Mouse (Mus musculus): ENCODE results near the gene Rad51d. TPM values are rescaled to one million over a fixed set of nuclear protein-coding genes. Genes with fewer than 3 reads are reported as not detected.
"Not testable (repeated sequence)": the region's sequence is repeated elsewhere in the genome, so short reads cannot be mapped to it uniquely, and the experiment has no call there.

The Rad51d gene
- total and polyA plus RNA-seq, 2 experiments from 2014 or later: 8.6 to 14.0 TPM

GRCm38 (mm10) chr11:82838511-82838910 lies 51.9 kb downstream of the Rad51d start:
- no peak overlapping the region for H3K4me3 ChIP-seq (ENCODE audit: low read depth, low read length)
- no peak overlapping the region for H3K27ac ChIP-seq (ENCODE audit: low read depth, low read length)
- no peaks in the 10 kb centered on the region for H3K27me3 ChIP-seq (ENCODE audit: insufficient read depth, low read length)
- no peak for ATAC-seq
- no peaks in the 10 kb centered on the region for H3K4me1 ChIP-seq (ENCODE audit: insufficient read depth)
- H3K9me3 ChIP-seq (ENCODE audit: low read length): no peaks in the 10 kb centered on the region
- H3K4me2 ChIP-seq (ENCODE audit: low read depth): no peak overlapping the region
- DNase-seq: no peak
- no peak for TF ChIP-seq CTCF (IDR thresholded peaks at IDR 0.05; ENCODE audit: low read depth)
- no peak overlapping the region for H3K9ac ChIP-seq
- WGBS: 28% methylated on average over 5 of the region's 5 CpGs
- H3K36me3 ChIP-seq (ENCODE audit: insufficient read depth): no peaks in the 10 kb centered on the region

- no peak for TF ChIP-seq CTCF (IDR thresholded peaks at IDR 0.05; ENCODE audit: low read depth)
- no peak for DNase-seq
- 20% methylated on average over 7 of the region's 7 CpGs for WGBS
- Histone ChIP-seq H3K9ac (no peak overlapping the region), H3K27me3 (ENCODE audit: insufficient read depth, low read length) (no peaks in the 10 kb centered on the region), H3K9me3 (ENCODE audit: low read length) (no peaks in the 10 kb centered on the region), H3K4me2 (ENCODE audit: low read depth) (no peak overlapping the region), H3K36me3 (ENCODE audit: insufficient read depth) (no peaks in the 10 kb centered on the region), H3K4me3 (ENCODE audit: low read depth, low read length) (no peak overlapping the region), H3K4me1 (ENCODE audit: insufficient read depth) (no peaks in the 10 kb centered on the region), H3K27ac (ENCODE audit: low read depth, low read length) (no peak overlapping the region)
- ATAC-seq: no peak
Observed at GRCm38 (mm10) chr11:82837848-82838247, 52.6 kb downstream of the Rad51d start.

GRCm38 (mm10) chr11:82837192-82837591 lies 53.2 kb downstream of the Rad51d start:
- H3K9ac ChIP-seq: no peak overlapping the region
- 26% methylated on average over 7 of the region's 7 CpGs for WGBS
- DNase-seq: no peak
- no peaks in the 10 kb centered on the region for H3K27me3 ChIP-seq (ENCODE audit: insufficient read depth, low read length)
- TF ChIP-seq CTCF (IDR thresholded peaks at IDR 0.05; ENCODE audit: low read depth): no peak
- ATAC-seq: no peak
- H3K4me1 ChIP-seq (ENCODE audit: insufficient read depth): no peaks in the 10 kb centered on the region
- H3K9me3 ChIP-seq (ENCODE audit: low read length): no peaks in the 10 kb centered on the region
- H3K27ac ChIP-seq (ENCODE audit: low read depth, low read length): no peak overlapping the region
- H3K4me3 ChIP-seq (ENCODE audit: low read depth, low read length): no peak overlapping the region
- H3K36me3 ChIP-seq (ENCODE audit: insufficient read depth): no peaks in the 10 kb centered on the region
- no peak overlapping the region for H3K4me2 ChIP-seq (ENCODE audit: low read depth)

- 61% methylated on average over 11 of the region's 11 CpGs for WGBS
- H3K4me1 ChIP-seq (ENCODE audit: insufficient read depth): no peaks in the 10 kb centered on the region; the same call in 1 of the 2 replicates
- H3K27me3 ChIP-seq (ENCODE audit: insufficient read depth, low read length): no peaks in the 10 kb centered on the region
- H3K4me2 ChIP-seq (ENCODE audit: low read depth): no peak overlapping the region
- no peak overlapping the region for H3K9ac ChIP-seq
- no peaks in the 10 kb centered on the region for H3K9me3 ChIP-seq (ENCODE audit: low read length)
- no peak overlapping the region for H3K27ac ChIP-seq (ENCODE audit: low read depth, low read length)
- H3K36me3 ChIP-seq (ENCODE audit: insufficient read depth): no peaks in the 10 kb centered on the region
- TF ChIP-seq CTCF (IDR thresholded peaks at IDR 0.05; ENCODE audit: low read depth): no peak
- H3K4me3 ChIP-seq (ENCODE audit: low read depth, low read length): no peak overlapping the region
- DNase-seq (no peak), ATAC-seq (no peak)
Observed at GRCm38 (mm10) chr11:82835616-82836432, 54.6 kb downstream of the Rad51d start.

- WGBS: 88% methylated on average over 7 of the region's 7 CpGs
- H3K27me3 ChIP-seq (ENCODE audit: insufficient read depth, low read length): not testable (repeated sequence)
Observed at GRCm38 (mm10) chr11:82834359-82834758, 56.1 kb downstream of the Rad51d start.

GRCm38 (mm10) chr11:82833929-82834328 lies 56.5 kb downstream of the Rad51d start:
- H3K4me3 ChIP-seq (ENCODE audit: low read depth, low read length): no peak overlapping the region
- no peaks in the 10 kb centered on the region for H3K9me3 ChIP-seq (ENCODE audit: low read length)
- H3K4me2 ChIP-seq (ENCODE audit: low read depth): no peak overlapping the region
- ATAC-seq: no peak
- no peak for TF ChIP-seq CTCF (IDR thresholded peaks at IDR 0.05; ENCODE audit: low read depth)
- H3K4me1 ChIP-seq (ENCODE audit: insufficient read depth): no peaks in the 10 kb centered on the region; the same call in 1 of the 2 replicates
- H3K9ac ChIP-seq: no peak overlapping the region
- no peaks in the 10 kb centered on the region for H3K36me3 ChIP-seq (ENCODE audit: insufficient read depth)
- no peak for DNase-seq
- H3K27me3 ChIP-seq (ENCODE audit: insufficient read depth, low read length): no peaks in the 10 kb centered on the region
- 92% methylated on average over 8 of the region's 8 CpGs for WGBS
- no peak overlapping the region for H3K27ac ChIP-seq (ENCODE audit: low read depth, low read length)

More at GRCm38 (mm10) chr11:82834359-82834758, 56.1 kb downstream of the Rad51d start:
- H3K4me3 ChIP-seq (ENCODE audit: low read depth, low read length); H3K4me1 ChIP-seq (ENCODE audit: insufficient read depth); H3K27ac ChIP-seq (ENCODE audit: low read depth, low read length); H3K9me3 ChIP-seq (ENCODE audit: low read length); ATAC-seq; H3K4me2 ChIP-seq (ENCODE audit: low read depth); H3K36me3 ChIP-seq (ENCODE audit: insufficient read depth); H3K9ac ChIP-seq; DNase-seq: not testable (repeated sequence)

GRCm38 (mm10) chr11:82832402-82832801 lies 58.0 kb downstream of the Rad51d start:
- H3K9me3 ChIP-seq (ENCODE audit: low read length); H3K4me1 ChIP-seq (ENCODE audit: insufficient read depth); H3K9ac ChIP-seq; H3K36me3 ChIP-seq (ENCODE audit: insufficient read depth); H3K27me3 ChIP-seq (ENCODE audit: insufficient read depth, low read length); H3K4me2 ChIP-seq (ENCODE audit: low read depth); DNase-seq; H3K27ac ChIP-seq (ENCODE audit: low read depth, low read length); H3K4me3 ChIP-seq (ENCODE audit: low read depth, low read length); ATAC-seq: not testable (repeated sequence)
- 78% methylated on average over 10 of the region's 10 CpGs for WGBS

Data from forebrain, postnatal 0 days (tissue).